Mouse (Mus musculus): ENCODE data around the gene Dync2li1. TPM values are rescaled to one million over a fixed set of nuclear protein-coding genes. Genes with fewer than 3 reads are reported as not detected.

Gene Dync2li1
- total RNA-seq, 4 experiments from 2014 or later, result 2.5 to 4.9 (median 3.2) TPM

DNA sequence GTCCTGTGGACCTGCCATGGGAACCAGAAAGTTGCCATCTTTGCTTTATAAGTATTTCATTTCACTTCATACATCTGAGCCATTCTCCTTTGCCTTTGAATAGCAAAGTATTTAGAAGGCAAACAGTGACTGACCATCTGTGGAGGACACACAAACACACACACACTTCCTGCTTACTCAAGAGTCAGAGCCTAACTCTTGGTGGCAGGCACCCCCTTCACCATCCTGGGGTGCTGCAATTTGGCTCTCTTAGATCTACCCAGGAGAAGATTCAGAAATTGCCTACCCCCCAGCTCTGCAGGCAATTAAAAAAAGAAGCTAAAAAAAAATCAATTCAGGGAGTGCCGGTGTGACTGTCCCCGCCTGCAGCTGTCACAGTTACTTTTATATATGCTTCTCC lies 20.2 kb downstream of the Dync2li1 start:
- no peak for DNase-seq (ENCODE audit: low spot score)

DNA sequence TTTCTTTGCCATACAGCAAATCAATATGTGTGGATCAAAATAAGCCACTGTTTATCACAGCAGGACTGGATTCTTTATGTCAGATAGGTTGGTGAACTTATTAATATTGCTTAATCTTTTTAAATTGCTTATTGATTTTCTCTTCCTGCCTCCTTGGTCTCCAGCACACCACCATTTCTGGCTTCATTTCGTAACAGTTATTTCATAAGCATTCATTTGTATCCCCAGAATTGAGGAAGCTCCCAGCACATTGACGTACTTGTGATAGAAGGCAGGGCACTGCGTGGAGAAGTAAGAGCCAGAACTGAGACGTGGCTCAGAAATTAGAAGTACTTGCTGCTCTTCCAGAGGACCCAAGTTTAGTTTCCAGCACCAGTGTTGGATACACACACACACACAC lies 21.3 kb downstream of the Dync2li1 start:
- no peak for DNase-seq (ENCODE audit: low spot score)

DNA sequence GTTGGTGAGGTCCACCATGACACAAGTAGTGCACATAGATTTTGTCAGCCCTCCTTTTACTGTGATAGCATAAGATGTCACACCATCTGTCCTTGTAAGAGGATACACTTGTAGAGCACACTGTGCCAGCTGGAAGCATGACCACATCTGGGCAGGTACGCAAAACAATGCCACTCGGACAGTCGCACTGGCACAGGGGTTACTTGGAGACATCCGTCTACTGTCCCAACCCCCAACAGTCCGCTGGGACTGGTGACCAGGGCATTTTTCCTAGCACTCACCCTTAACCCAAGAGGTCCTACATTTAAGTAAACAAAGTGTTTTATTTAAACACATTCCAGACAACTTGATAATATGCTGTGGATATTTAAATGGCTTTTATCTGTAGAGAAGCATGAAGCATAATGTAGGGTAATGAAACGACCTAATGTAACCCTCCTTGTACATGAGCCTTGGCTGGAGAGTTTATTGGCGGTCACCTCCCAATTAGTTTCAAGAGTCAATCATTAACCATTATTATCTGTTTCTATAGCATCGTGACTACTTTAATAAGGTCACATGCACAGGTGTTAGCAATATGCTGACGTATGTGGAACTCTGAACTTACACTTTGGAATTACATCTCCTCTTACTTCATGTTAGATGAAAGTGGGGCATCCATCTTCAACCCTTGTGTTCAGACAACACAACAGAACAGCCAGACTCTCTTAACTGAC lies 24.2 kb downstream of the Dync2li1 start:
- DNase-seq (ENCODE audit: low spot score), result no peak

DNA sequence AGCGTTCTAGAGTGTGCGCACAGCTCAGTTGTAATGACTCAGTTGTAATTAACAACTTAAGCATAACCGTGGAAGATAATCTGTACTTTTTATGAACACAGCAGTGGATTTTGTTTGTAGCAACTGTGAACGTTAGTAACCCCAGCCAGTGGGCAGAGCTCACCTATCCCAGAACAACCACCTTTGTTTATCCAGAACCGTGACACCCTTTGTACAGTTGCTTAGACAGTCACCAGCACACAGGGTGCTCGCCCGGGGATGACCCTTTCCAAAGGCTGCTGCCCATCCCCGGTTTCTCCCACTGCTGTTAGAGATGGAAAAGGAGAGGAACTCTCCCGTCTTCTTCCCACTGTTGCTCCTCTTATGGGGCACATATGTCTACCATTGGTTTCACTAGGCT lies 27.2 kb downstream of the Dync2li1 start:
- no peak for DNase-seq (ENCODE audit: low spot score)

DNA sequence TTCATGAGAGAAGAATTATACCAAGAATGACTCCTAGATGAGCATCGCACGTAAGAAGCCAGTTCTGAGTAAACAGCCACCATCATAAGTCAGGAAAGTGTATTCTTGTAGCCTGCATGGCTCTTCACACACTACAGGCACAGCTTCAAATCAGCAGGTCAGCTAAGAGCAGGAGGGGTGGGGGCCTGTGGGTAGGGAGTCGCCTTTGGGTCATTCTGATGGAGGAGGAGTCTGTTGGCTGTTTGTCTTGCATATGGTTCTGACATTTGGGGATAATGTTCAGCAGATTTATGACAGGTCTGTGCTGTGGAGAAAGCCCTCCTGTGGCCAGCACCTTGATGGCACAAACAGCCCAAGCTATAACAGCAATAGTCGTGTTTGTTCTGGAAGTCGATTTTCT lies 29.9 kb downstream of the Dync2li1 start:
- no peak for DNase-seq (ENCODE audit: low spot score)

DNA sequence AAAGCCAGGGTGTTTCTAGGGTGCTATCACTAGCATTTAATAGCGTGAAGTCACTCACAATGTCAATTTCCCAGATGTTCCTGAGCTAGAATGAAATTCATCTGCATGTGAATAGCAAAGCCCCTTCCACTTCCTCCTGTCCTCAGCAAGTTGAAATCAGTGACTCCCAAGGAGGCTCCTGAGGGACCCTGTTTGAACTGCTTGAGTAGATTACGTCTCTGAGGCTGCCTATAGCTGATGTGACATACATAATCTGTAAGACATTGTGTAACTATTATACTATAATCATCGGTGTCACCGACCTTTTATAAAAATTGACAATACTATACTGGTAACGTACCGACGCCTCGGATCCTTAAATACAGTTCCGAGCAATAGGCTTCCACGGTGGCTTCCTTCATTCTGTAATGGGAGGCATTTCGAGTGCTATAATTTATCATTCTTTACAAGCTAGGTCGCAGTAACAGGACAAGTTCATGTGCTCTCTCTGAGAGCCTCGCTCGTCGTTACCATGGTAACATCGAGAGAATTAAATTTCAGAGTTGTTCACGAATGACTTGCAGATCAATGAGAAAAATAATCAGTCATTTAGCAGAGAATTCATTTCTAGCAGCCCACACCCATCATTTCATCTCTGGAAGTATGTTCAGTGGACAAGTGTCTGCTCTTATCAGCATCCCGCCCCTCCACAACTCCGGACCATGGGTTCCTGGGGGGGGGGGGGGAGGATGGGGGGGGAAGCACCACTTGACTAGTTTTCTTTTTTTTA lies 30.5 kb downstream of the Dync2li1 start:
- no peak for DNase-seq (ENCODE audit: low spot score)

DNA sequence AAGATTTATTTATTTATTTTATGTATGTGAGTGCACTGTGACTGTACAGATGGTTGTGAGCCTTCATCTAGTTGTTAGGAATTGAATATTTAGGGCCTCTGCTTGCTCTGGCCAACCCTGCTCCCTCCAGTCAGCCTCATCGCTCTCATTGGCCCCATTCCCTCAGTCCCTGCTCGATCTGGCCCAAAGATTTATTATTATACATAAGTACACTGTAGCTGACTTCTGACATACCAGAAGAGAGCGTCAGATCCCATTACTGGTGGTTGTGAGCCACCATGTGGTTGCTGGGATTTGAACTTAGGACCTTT lies 31.1 kb downstream of the Dync2li1 start:
- DNase-seq (ENCODE audit: low spot score), result no peak

DNA sequence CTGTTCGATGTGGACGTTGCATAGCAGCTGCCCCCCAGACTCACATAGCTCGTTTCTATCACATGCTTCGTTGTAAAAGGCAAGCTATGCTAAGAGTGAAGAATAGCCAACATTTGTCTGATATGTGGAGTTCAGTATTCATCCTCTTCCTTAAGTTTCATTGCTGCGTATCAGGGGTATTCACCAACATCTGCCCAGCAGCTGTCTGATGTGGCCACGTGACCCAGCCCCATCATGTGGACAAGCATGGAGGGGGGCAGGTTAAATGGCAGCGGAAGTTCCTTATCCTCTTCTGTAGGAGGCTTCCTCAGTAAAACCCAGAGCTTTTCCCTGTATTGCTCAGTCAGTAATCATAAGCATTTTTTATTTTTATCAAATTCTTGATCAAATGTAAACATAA lies 31.5 kb downstream of the Dync2li1 start:
- DNase-seq (ENCODE audit: low spot score), result no peak

DNA sequence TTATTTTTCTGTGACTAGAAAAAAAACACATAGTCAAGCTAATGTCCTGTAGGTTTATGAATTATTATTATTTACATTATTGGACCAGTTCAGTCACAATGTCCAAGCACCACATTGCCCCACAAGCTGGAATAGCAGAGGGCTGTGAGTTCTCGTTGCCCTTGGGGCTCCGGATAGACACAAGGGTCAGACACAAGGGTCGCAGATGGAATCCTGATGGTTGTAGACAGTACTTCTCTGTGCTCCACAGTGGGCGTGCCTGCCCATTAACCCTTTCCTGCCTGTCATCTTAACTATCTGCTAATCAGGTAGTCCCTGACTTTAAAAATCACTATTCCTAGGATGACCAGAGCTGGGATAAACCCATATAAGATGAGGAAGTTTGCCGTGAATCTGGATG lies 31.9 kb downstream of the Dync2li1 start:
- no peak for DNase-seq (ENCODE audit: low spot score)

DNA sequence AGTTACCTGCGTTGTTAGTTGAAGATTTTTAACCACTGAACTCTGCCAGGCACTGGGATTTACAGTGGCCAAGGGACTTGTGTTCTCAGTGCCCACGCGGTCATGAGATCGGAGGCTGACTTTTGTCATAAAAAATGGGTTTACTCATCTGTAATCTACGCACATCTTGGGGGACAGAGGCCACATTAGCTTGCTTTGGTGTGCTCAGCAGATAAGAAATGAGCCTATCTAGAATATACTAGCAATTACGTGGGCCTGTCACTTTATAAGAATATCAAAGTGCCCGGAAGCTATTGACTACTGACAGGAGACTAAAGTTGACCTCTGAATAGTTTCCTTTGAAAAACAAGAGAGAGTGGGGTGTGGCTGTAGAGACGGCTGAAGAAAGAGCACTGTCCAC lies 32.7 kb downstream of the Dync2li1 start:
- no peak for DNase-seq (ENCODE audit: low spot score)

DNA sequence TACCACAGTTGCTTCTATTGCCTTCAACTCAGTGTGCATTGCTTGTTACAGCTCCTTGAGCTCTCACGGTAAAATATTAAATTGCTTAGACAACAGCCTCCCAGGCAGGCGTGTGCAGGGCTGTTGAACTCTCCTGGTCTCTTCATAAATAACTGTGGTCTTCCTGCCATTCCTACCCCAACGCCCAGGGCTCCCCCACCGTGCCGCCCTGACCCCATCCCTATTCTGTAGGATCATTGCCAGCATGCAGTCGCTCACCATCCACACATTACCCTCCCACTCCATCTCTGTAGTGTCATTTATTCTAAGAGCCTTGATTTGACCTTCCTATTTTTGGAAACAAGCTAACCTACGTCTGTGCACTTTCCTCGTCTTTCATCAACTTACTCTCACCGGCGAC lies 38.8 kb downstream of the Dync2li1 start:
- DNase-seq (ENCODE audit: low spot score), result no peak

DNA sequence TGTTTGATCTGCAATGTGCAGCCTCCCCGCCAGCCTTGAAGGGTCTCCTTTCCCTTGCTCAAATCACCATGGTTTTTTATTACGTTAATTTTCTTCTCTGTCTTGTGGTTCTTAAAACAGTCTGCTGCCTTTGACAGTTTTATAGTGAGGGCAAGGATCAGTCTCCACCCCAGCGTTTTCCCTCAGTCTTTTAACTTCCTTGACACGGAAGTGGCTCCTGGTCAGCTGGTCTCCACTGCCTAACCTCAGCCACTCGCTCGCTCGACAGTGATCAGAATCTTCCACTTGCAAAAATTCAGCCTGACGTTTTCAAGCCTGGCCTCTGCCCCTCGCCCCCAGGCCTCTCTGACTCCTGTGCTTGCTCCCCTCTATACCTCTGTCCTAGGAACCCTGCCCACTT lies 39.4 kb downstream of the Dync2li1 start:
- no peak for DNase-seq (ENCODE audit: low spot score)

DNA sequence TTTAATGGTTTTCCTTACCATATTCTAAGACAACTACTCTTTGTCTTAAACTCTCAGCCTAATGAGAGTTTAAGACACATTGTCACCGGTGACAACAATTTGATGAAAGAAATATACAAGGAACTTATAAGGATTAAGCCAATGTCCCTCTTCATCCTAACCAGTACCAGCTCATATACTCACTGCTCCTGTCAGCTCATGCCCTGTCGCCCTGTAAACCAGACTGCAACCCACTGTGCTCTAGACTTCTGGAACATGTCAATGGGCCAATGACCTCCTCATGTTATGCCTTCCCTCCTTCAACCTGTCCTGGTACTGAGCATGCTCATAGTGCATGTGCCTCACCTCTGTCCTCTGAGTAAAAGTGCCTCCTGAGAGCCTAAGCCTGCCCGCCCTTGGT lies 41.6 kb downstream of the Dync2li1 start:
- no peak for DNase-seq (ENCODE audit: low spot score)

DNA sequence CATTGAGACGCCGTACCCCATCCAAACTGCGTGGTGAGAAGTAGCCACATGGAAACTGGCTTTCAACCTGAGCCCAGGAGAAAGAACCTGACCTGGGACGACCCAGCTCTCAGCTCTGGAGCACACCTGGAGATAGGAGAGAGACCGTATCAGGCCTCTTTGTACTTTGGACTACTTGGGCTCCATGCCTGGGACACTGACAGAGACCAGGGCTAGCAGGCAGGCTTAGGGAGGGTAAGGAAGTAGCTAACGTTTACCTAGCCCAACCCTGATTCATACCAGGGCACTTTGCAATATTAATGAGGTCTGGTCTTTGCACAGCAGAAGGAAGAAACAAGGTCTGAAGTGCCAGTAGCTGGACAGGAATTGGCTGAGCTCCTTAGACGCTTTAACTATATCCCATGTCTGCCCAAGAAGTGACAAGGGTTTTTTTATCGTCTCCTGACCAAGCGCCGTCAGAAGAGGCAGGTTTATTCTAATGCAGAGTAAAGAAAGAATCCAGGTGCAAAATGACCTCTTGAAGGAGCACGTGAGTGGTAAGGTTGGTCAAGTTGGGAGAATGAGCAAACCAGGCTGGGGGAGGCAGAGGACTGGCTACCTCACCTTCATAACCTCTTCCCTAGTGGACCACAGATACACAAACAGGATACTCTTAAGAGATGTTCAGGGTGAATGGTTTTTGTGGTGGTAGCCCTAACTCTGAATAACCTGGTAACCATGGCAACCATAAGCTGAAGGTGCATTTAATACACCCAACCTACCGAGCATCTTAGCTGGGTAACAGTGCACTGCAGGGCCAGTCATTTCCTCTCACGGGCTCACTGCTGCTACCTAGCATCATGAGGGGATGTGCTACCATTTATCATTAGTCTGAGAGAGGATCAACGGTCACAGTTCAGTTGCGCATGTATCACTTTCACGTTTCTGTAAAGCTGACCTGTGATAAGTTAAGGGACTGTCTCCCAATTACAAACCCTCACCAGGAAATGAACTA lies 46.4 kb downstream of the Dync2li1 start:
- no peak for DNase-seq (ENCODE audit: low spot score)

DNA sequence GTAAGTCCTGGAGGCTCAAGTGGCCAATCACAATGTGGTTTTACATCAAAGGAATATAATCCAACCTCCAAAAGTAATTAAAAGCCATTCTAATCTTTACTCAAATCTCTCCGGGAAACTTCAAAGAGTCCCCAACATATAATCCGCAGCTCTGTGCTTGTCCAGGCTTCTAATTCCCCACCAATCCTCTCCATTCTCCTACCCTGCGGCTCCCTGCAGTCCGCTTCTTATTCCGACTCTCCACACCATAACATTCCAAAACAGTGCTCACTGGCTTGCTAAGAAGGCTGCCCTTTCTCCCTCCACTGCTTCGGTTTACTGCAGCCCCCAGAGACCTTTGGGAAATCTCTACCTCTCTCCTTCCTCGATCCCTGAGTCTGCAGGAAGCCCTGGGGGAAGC lies 47.8 kb downstream of the Dync2li1 start:
- no peak for DNase-seq (ENCODE audit: low spot score)

DNA sequence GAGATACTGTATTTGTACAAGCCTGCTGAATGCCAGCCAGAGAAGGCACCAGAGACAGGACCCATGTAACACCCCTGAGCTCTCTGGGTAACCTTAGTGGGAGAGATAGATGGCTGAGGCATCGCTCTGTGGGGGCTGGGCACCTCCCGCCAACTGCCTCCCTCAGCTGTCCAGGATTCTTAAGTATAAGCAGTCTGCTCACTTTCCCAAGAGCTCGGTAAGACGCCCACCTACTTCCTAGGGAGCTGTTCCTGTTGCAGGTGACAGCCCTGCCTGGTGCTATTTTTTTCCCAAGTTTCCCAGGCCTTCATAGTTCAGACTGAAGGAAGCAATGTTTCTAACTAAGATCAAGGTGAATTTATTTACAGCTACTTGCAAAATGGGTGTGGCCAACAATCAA lies 48.9 kb downstream of the Dync2li1 start:
- no peak for DNase-seq (ENCODE audit: low spot score)

DNA sequence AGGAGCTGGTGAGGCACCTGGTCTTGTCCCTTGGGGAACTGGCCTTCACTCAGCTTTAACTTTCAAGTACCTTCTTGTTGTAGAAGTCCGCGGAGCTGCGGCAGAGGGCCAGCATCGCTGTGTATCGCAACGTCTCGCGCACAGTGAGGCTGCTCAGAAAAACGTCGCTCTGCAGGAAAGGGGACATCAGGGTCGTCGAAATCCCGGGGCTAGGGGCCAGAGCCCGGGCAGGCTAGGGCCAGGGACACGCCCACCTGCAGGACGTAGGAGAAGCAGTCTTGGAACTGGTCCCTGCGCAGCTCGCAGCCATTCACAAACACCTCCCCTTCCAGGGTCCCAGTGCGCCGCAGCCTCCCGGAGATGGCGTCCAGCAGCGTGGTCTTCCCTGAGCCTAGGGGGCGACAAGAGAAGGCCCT lies 49.7 kb downstream of the Dync2li1 start, which contains the start of gene Abcg8:
TSS of gene Abcg8 (plus strand) at position 352 of the 416 bp plus-strand sequence.
- DNase-seq (ENCODE audit: low spot score), result no peak

DNA sequence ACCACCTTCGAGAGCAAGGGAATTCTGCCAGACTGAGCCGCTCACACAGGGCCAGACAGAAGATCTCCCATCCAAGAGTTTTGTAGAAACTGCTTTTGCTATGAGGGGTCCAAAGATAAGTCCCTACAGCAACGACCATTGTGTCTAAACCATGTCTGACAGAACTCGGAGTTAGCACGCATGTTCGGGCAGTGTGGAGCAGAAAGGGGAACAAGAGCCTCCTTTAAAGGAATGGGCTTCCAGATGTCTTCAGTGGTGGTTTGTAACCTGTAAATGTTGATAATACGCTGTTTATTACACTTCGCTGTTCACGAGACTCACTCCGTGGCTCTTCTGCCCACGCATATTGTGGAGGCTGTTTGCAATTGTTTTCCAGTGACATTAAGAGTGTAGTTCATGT lies 51.3 kb downstream of the Dync2li1 start:
- DNase-seq (ENCODE audit: low spot score), result no peak

DNA sequence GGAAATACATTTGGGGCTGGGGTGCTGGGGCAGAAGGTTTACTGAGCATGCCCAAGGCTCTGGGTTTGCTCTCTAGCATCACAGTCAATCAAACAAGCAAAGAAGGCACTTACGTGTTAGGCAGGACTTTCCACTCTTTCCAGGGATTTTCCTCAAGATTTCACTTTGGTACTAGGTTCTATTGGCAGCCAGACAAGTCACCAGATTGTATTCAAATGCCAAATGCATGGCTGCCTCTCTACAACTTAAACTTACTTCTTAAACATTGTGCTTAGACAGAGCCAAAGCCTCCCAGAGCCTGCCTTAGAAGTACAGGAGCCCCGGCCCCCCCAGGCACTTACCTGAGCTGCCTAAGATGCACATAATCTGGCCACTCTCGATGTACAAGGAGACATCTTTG lies 55.4 kb downstream of the Dync2li1 start:
- DNase-seq (ENCODE audit: low spot score), result no peak

DNA sequence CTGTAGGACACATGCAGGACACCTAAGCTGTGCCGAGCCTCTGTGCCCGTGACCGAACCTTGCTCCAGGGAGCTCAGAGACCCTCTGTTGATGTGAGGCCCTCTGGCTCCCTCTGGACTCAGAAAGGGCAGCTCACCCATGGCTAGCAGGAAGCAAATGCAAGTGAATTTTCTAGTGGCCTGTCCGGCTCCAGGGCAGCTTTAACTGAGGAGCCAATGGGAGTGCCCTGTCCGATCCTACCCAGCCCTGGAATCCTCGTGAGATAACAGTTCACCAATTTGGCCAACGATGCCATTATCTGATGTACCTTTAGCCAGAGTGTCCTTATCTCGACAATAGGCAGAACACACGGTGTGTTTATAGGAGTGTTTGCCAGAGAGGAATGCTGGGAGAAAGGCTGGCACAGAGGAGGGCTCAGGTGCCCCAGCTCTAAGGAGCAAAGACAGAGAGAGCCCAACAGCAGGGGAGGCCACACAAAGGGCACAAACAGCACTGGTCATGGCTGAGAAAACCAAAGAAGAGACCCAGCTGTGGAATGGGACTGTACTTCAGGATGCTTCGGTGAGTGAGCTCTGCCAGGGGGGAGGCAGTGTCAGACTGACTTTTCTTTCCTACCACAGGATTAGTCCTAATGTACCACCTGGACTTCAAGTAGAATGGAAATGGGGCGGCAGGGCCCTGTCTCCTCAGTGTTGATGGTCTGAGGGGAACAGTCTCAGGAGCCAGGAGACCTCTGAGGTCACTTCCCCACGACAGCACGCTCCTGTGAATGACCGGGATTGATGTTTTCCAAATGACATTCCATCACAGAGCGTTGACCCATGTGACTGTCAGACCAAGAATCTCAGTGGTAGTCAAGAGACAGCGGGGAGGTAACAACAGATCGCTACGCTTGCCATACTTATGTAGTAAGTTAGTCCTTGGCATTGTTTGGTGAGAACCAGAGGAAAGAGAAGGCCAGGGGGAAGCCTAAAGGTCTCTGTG lies 56.7 kb downstream of the Dync2li1 start, which contains the start of gene Abcg5:
TSS of gene Abcg5 (minus strand) at position 278 of the 984 bp plus-strand sequence.
- DNase-seq (ENCODE audit: low spot score), result no peak

DNA sequence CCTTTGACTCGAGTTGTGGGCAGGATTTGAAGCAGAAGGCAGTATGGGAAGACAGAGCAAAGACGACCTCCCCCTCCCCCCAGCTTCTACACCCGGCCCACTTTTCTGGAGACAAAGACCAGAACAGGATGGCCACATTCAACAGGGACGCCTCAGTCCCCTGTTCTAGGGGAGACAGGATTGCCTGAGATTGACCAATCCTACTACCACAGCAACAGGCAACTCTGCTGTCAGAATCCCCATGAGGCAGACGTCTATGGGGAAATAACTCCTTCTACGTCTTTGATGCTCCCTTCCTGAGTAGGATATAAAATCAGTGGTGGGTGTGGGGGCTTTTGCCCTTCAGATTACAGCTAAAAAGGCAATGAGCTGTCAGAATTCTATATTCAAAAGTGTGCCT lies 58.0 kb downstream of the Dync2li1 start:
- no peak for DNase-seq (ENCODE audit: low spot score)

Measured in heart, adult 8-10 months (tissue).